Mouse (Mus musculus): ENCODE data around the gene Btg2. TPM values are rescaled to one million over a fixed set of nuclear protein-coding genes. Genes with fewer than 3 reads are reported as not detected.

Gene Btg2
- polyA plus RNA-seq, 1 experiment from 2014 or later = 96.8 TPM

DNA sequence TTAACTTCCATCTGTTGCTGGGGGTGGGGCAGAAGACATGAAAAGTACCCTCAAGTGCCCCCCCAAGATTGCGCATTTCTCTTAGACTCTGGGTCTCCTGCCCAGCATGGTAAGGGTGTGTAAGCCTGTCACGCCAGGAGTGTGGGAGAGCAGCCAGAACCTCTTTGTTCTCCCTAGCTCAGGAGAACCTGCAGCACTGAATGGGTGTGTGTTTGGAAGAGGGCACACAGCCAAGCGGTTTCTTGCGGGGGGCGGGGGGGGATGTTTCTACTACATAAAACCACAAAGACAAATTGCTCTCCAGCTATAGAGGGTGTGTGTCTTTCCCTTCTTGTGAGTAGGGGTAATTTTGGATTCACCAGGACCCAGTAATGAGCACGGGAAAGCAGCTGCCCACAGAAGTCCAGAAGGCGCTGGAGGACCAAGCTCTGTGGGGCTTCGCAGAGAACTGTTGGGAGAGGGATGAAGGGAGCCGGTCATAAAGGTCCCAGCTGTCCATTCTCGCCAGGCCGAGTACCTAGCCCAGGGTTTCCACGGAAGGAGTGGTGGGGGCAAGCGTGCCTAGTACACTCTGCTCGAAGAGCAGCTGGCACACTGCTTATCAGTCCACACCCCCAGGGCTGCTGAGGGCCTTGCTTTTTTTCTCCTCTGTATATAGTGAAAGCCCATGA is 17.5 kb upstream of the Btg2 start:
- Histone ChIP-seq H3K4me3 (ENCODE audit: low read depth, low read length) (no peak overlapping the region), H3K36me3 (ENCODE audit: control insufficient read depth, insufficient read depth, low read length) (no peaks in the 10 kb centered on the region), H3K27ac (replicated peaks) (peak overlapping the region; percentile 98), H3K4me1 (replicated peaks; ENCODE audit: control insufficient read depth, insufficient read depth) (peaks cover 55% of the 10 kb centered on the region), H3K9me3 (ENCODE audit: control insufficient read depth, low read length) (no peaks in the 10 kb centered on the region), H3K27me3 (ENCODE audit: control insufficient read depth, insufficient read depth, low read length) (no peaks in the 10 kb centered on the region), H3K4me2 (replicated peaks; ENCODE audit: low read depth) (0 out of 2 replicates have a peak overlapping the region, but pooled peaks have one; percentile 17), H3K9ac (ENCODE audit: low read length) (peak overlapping the region; percentile 50)
- peak; percentile 19; the same call in 1 of the 2 replicates for ATAC-seq (ENCODE audit: low FRiP score, low TSS enrichment)
- no peak for TF ChIP-seq CTCF (IDR thresholded peaks at IDR 0.05; ENCODE audit: low read depth)
- no peak for TF ChIP-seq EP300 (optimal IDR thresholded peaks at IDR 0.05)
- WGBS = 20% methylated on average over 14 of the region's 14 CpGs
- DNase-seq (ENCODE audit: low spot score) = peak; percentile 82

DNA sequence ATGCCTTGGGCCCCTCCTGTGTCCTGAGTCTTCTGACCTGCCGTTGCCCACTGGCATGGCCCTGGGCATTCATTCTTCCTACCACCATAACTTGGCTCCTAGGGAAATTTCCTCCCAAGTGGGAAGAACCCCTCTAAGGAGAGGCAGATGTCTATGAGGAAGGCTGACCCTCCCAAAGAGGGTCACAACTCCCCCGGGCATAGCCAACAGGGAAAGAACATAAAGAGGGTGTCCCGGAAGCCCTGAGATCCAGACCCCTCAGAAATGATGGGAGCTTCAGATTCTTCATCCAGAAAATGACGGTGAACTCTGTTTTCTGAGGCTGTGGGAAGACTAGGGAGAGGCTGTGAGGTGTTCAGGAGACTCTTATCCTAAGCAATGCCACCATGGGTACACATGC is 16.8 kb upstream of the Btg2 start:
- ATAC-seq (ENCODE audit: low FRiP score, low TSS enrichment) (no peak), DNase-seq (ENCODE audit: low spot score) (no peak)
- TF ChIP-seq EP300 (optimal IDR thresholded peaks at IDR 0.05) (no peak), CTCF (IDR thresholded peaks at IDR 0.05; ENCODE audit: low read depth) (no peak)
- Histone ChIP-seq H3K9ac (ENCODE audit: low read length) (peak overlapping the region; percentile 50), H3K9me3 (ENCODE audit: control insufficient read depth, low read length) (no peaks in the 10 kb centered on the region), H3K27ac (replicated peaks) (peak overlapping the region; percentile 98), H3K36me3 (ENCODE audit: control insufficient read depth, insufficient read depth, low read length) (no peaks in the 10 kb centered on the region), H3K4me3 (ENCODE audit: low read depth, low read length) (no peak overlapping the region), H3K4me2 (replicated peaks; ENCODE audit: low read depth) (no peak overlapping the region), H3K4me1 (replicated peaks; ENCODE audit: control insufficient read depth, insufficient read depth) (peaks cover 55% of the 10 kb centered on the region), H3K27me3 (ENCODE audit: control insufficient read depth, insufficient read depth, low read length) (no peaks in the 10 kb centered on the region)
- 57% methylated on average over 4 of the region's 4 CpGs for WGBS

DNA sequence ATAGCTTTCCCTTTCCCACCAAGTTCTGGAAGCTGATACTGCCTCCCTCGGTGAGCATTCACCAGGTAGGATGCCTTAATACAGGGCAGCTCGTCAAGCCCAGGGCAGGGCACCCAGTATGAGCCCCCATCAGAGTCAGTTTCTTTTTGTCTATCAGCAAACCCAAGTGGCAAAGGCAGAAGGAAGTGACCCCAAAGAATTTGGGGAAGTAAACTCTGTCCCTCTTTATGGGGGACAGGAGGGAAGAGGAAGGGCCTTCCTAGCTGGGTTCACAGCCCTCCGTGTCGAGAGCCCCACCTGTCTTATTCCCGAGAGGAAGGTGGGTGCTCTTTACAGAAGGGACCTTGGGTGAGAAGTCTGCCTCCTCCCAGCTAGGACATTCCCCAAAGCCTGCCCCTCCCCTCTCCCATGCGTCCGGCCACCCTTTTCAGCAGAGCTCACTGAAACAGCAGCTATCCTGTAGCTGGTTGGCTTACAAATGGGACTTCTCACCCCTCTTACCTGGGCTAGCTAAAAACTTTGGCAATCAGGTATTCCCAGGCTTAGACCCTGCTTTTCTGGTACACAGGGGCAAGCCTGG is 16.2 kb upstream of the Btg2 start:
- H3K27ac ChIP-seq (replicated peaks) = peak overlapping the region; percentile 98
- H3K36me3 ChIP-seq (ENCODE audit: control insufficient read depth, insufficient read depth, low read length) = no peaks in the 10 kb centered on the region
- H3K4me1 ChIP-seq (replicated peaks; ENCODE audit: control insufficient read depth, insufficient read depth) = peaks cover 50% of the 10 kb centered on the region
- WGBS = 56% methylated on average over 7 of the region's 7 CpGs
- H3K4me3 ChIP-seq (ENCODE audit: low read depth, low read length) = no peak overlapping the region
- no peak overlapping the region for H3K4me2 ChIP-seq (replicated peaks; ENCODE audit: low read depth)
- no peaks in the 10 kb centered on the region for H3K9me3 ChIP-seq (ENCODE audit: control insufficient read depth, low read length)
- no peak for TF ChIP-seq CTCF (IDR thresholded peaks at IDR 0.05; ENCODE audit: low read depth)
- no peak for TF ChIP-seq EP300 (optimal IDR thresholded peaks at IDR 0.05)
- H3K27me3 ChIP-seq (ENCODE audit: control insufficient read depth, insufficient read depth, low read length) = no peaks in the 10 kb centered on the region
- DNase-seq (ENCODE audit: low spot score) (peak; percentile 46), ATAC-seq (ENCODE audit: low FRiP score, low TSS enrichment) (no peak)
- H3K9ac ChIP-seq (ENCODE audit: low read length) = peak overlapping the region; percentile 27; the same call in 1 of the 2 replicates

DNA sequence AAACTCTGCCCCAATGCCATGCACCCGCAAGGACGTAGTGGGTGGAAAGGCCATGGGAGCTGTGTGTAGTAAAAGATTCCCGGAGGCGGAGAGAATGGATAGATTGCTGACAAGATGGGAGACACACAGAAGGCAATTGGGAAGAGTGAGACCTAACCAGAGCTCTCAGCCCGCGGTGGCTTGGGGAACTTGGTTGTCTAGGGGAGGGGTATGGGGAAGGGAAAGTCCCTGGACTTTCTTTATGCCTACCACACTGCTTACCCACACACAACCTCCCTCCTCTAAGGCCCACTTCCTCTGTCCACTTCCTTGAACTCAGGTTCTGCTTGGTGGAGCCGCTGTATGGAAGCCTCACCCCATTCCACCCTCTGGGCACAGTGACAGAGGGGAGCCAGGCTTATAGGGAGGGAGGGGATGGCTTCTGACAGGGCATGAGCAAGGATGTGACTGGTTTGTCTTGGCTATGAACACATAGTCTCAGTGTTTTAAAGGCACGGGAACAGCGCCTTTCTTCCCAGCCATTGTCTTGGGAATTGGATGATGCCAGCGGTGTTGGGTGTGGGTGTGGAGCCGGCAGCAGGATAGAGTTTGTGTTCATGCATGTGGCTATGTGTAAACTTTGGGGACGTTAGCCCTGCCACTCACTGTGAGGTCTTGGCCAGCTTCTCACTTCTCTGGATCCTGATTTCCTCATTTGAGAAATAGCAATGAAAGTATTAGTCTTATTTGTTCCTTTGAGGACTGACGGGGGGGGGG is 15.0 kb upstream of the Btg2 start:
- peak; percentile 52 for DNase-seq (ENCODE audit: low spot score)
- Histone ChIP-seq H3K27ac (replicated peaks) (peak overlapping the region; percentile 98), H3K27me3 (ENCODE audit: control insufficient read depth, insufficient read depth, low read length) (no peaks in the 10 kb centered on the region), H3K4me3 (ENCODE audit: low read depth, low read length) (no peak overlapping the region), H3K9me3 (ENCODE audit: control insufficient read depth, low read length) (no peaks in the 10 kb centered on the region), H3K9ac (ENCODE audit: low read length) (peak overlapping the region; percentile 71), H3K4me1 (replicated peaks; ENCODE audit: control insufficient read depth, insufficient read depth) (peaks cover 45% of the 10 kb centered on the region), H3K4me2 (replicated peaks; ENCODE audit: low read depth) (peak overlapping the region; percentile 74), H3K36me3 (ENCODE audit: control insufficient read depth, insufficient read depth, low read length) (no peaks in the 10 kb centered on the region)
- WGBS = 45% methylated on average over 13 of the region's 13 CpGs
- TF ChIP-seq CTCF (IDR thresholded peaks at IDR 0.05; ENCODE audit: low read depth) (no peak), EP300 (optimal IDR thresholded peaks at IDR 0.05) (no peak)
- ATAC-seq (ENCODE audit: low FRiP score, low TSS enrichment) = no peak

DNA sequence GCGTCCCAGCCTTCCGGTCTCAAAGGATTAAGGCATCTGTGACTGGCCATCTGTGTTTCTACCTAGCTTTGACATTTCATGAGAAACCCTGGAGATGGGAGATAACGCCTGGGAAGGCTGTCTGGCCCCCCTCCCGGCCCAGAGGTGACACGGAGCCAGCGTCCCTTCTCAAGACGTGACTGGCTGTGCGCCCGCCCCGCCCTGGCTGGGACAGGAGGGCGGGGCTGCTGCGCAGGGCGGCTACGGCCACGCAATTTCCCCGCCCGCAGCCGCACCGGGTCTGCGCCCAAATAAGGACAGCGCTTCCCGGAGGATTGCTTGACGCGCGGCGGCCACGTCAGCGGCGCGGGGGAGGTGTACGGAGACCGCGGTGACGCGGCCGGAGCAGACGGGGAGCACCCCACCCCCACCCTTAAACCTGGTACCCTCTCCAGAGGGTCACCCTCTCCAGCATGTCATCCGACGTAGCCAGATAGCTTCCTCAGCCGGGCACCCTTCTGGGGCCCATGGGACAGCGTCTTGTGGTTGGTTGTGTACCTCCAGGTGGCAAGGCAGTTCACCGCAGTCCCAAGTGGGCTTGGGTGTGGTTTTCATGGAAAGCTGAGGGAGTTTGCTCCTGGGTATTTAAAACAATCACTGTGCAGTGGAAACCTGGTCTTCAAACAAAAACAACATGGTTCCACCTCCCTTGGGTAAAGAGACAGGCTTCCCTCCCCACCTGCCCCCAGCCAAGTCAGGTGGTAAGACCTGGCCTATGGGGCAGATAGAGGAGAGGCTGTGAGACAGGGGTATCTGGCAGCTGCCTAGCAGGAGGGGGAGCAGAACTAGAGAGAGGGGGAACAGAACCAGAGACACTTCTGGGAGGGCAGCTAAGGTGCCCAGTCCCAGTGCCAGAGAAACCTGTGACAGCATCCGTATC is 14.2 kb upstream of the Btg2 start:
- TF ChIP-seq EP300 (optimal IDR thresholded peaks at IDR 0.05) (peak; percentile 93), CTCF (IDR thresholded peaks at IDR 0.05; ENCODE audit: low read depth) (peak; percentile 13; the same call in 1 of the 2 replicates)
- Histone ChIP-seq H3K4me1 (replicated peaks; ENCODE audit: control insufficient read depth, insufficient read depth) (peaks cover 42% of the 10 kb centered on the region), H3K27ac (replicated peaks) (peak overlapping the region; percentile 98), H3K9me3 (ENCODE audit: control insufficient read depth, low read length) (no peaks in the 10 kb centered on the region), H3K27me3 (ENCODE audit: control insufficient read depth, insufficient read depth, low read length) (no peaks in the 10 kb centered on the region), H3K36me3 (ENCODE audit: control insufficient read depth, insufficient read depth, low read length) (no peaks in the 10 kb centered on the region), H3K4me2 (replicated peaks; ENCODE audit: low read depth) (peak overlapping the region; percentile 74), H3K4me3 (ENCODE audit: low read depth, low read length) (peak overlapping the region; percentile 39), H3K9ac (ENCODE audit: low read length) (peak overlapping the region; percentile 71)
- WGBS = under 1% methylated on average over 43 of the region's 43 CpGs
- peak; percentile 96 for DNase-seq (ENCODE audit: low spot score)
- peak; percentile 89 for ATAC-seq (ENCODE audit: low FRiP score, low TSS enrichment)
